Mouse (Mus musculus): ENCODE data around the gene Gm3317. TPM values are rescaled to one million over a fixed set of nuclear protein-coding genes. Genes with fewer than 3 reads are reported as not detected.
"Not testable (repeated sequence)": the region's sequence is repeated elsewhere in the genome, so short reads cannot be mapped to it uniquely, and the experiment has no call there.

Gene Gm3317
- not detected in 2 replicates for polyA plus RNA-seq (2015; fragmentation: Nextera tagmentation; extraction: Ambion mirVana)

- H3K4me3 ChIP-seq (ENCODE audit: low read depth, low read length); H3K9ac ChIP-seq (replicated peaks); H3K27me3 ChIP-seq (ENCODE audit: insufficient read depth, low read length); ATAC-seq; H3K4me2 ChIP-seq (ENCODE audit: low read depth, low read length); DNase-seq; H3K4me1 ChIP-seq (ENCODE audit: insufficient read depth); H3K27ac ChIP-seq (ENCODE audit: low read depth); H3K9me3 ChIP-seq (ENCODE audit: low read length); H3K36me3 ChIP-seq (replicated peaks; ENCODE audit: insufficient read depth, low read length): not testable (repeated sequence)
- no CpG with 5 or more reads among the region's 1 CpGs for WGBS (ENCODE audit: insufficient replicate concordance)
These were observed at the start of gene Gm3317 for GRCm38 (mm10) chr14:5164235-5164634. Gene Gm3317, plus strand, starts transcription at chr14:5164535.

DNA sequence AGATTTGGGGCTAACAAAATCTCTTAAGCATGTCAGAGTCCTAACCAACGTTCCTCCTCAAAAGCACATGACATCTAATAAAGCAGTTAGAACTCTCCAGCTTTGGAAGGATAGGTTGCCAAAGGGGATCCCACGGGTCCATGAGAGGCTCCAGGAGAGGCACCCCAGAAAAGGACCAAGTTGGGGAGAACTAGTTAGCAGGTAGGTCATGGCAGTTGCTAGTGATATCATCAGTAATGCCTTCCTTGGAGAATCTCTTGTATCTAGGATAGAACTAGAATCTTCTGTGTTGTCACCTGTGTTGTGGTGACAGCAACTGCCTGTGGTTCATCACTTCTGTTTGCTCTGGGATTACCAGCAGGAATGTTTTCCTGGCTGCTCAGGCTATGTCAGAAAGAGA lies 33.1 kb upstream of the Gm3317 start, which contains the start of gene Gm8279:
Gene Gm8279 (plus strand): TSS at position 301 of the 400 bp plus-strand sequence.
- H3K4me1 ChIP-seq (ENCODE audit: insufficient read depth); H3K27me3 ChIP-seq (ENCODE audit: insufficient read depth, low read length); H3K4me2 ChIP-seq (ENCODE audit: low read depth, low read length); H3K9ac ChIP-seq (replicated peaks); ATAC-seq; DNase-seq; H3K27ac ChIP-seq (ENCODE audit: low read depth); H3K36me3 ChIP-seq (replicated peaks; ENCODE audit: insufficient read depth, low read length); H3K9me3 ChIP-seq (ENCODE audit: low read length); H3K4me3 ChIP-seq (ENCODE audit: low read depth, low read length): not testable (repeated sequence)
- WGBS (ENCODE audit: insufficient replicate concordance): 60% methylated on average over 2 of the region's 2 CpGs

GRCm38 (mm10) chr14:5185493-5185892 lies 21.2 kb downstream of the Gm3317 start, which contains the start of gene Gm8271:
Gene Gm8271, plus strand, starts transcription at chr14:5185793.
- not testable (repeated sequence) for DNase-seq; H3K4me2 ChIP-seq (ENCODE audit: low read depth, low read length); ATAC-seq; H3K9me3 ChIP-seq (ENCODE audit: low read length); H3K4me3 ChIP-seq (ENCODE audit: low read depth, low read length); H3K36me3 ChIP-seq (replicated peaks; ENCODE audit: insufficient read depth, low read length); H3K27ac ChIP-seq (ENCODE audit: low read depth); H3K4me1 ChIP-seq (ENCODE audit: insufficient read depth); H3K27me3 ChIP-seq (ENCODE audit: insufficient read depth, low read length); H3K9ac ChIP-seq (replicated peaks)
- WGBS (ENCODE audit: insufficient replicate concordance): no CpG with 5 or more reads among the region's 3 CpGs

Other genes starting within 250 kb of the Gm3317 start
- gene Gm8297, start 180.6 kb upstream of the Gm3317 start, polyA plus RNA-seq (2015; fragmentation: Nextera tagmentation; extraction: Ambion mirVana): not detected in 2 replicates
- gene Gm3298, start 148.6 kb upstream of the Gm3317 start, polyA plus RNA-seq (2015; fragmentation: Nextera tagmentation; extraction: Ambion mirVana): not detected in 2 replicates
- not detected in 2 replicates for gene 4930555G01Rik, start 113.9 kb upstream of the Gm3317 start, polyA plus RNA-seq (2015; fragmentation: Nextera tagmentation; extraction: Ambion mirVana)
- gene Gm8281, start 93.5 kb upstream of the Gm3317 start, polyA plus RNA-seq (2015; fragmentation: Nextera tagmentation; extraction: Ambion mirVana): not detected in 2 replicates
- gene Gm8279, start 33.0 kb upstream of the Gm3317 start, polyA plus RNA-seq (2015; fragmentation: Nextera tagmentation; extraction: Ambion mirVana): not detected in 2 replicates
- not detected in 2 replicates for gene Gm8271, start 21.3 kb downstream of the Gm3317 start, polyA plus RNA-seq (2015; fragmentation: Nextera tagmentation; extraction: Ambion mirVana)
- gene Gm3526, start 96.0 kb downstream of the Gm3317 start, polyA plus RNA-seq (2015; fragmentation: Nextera tagmentation; extraction: Ambion mirVana): not detected in 2 replicates
- gene Gm3542, start 170.4 kb downstream of the Gm3317 start, polyA plus RNA-seq (2015; fragmentation: Nextera tagmentation; extraction: Ambion mirVana): not detected in 2 replicates
- gene Gm3500, start 224.5 kb downstream of the Gm3317 start, polyA plus RNA-seq (2015; fragmentation: Nextera tagmentation; extraction: Ambion mirVana): not detected in 2 replicates